Mouse (Mus musculus): Measurements from ENCODE around the gene Rpl36-ps4.
"Not testable (repeated sequence)": the region's sequence is repeated elsewhere in the genome, so short reads cannot be mapped to it uniquely, and the experiment has no call there.

The Rpl36-ps4 gene

GRCm38 (mm10) chr17:87948965-87949584, 28.3 kb downstream of the Rpl36-ps4 start:
- DNase-seq (ENCODE audit: low spot score), result peak; percentile 59

GRCm38 (mm10) chr17:87954618-87955124, 33.9 kb downstream of the Rpl36-ps4 start:
- not testable (repeated sequence) for DNase-seq (ENCODE audit: low spot score)

- no peak for DNase-seq (ENCODE audit: low spot score)
Observed at GRCm38 (mm10) chr17:87957096-87957840, 36.5 kb downstream of the Rpl36-ps4 start.

- DNase-seq (ENCODE audit: low spot score), result peak; percentile 74
Observed at GRCm38 (mm10) chr17:87958283-87958682, 37.5 kb downstream of the Rpl36-ps4 start.

- DNase-seq (ENCODE audit: low spot score), result not testable (repeated sequence)
Observed at GRCm38 (mm10) chr17:87959406-87959805, 38.6 kb downstream of the Rpl36-ps4 start.

- not testable (repeated sequence) for DNase-seq (ENCODE audit: low spot score)
Observed at GRCm38 (mm10) chr17:87959931-87960330, 39.2 kb downstream of the Rpl36-ps4 start.

GRCm38 (mm10) chr17:87963081-87964075, 42.6 kb downstream of the Rpl36-ps4 start:
- no peak for DNase-seq (ENCODE audit: low spot score)

GRCm38 (mm10) chr17:87968483-87968926, 47.7 kb downstream of the Rpl36-ps4 start:
- not testable (repeated sequence) for DNase-seq (ENCODE audit: low spot score)
